Mouse (Mus musculus): ENCODE data around the gene Wars. TPM values are rescaled to one million over a fixed set of nuclear protein-coding genes. Genes with fewer than 3 reads are reported as not detected.

The Wars gene
- polyA plus RNA-seq, 1 experiment from 2014 or later = 25.6 TPM

GRCm38 (mm10) chr12:108834786-108835185 lies 59.2 kb downstream of the Wars start:
- peaks cover 6% of the 10 kb centered on the region; the same call in 1 of the 2 replicates for H3K27me3 ChIP-seq
- H3K4me1 ChIP-seq (replicated peaks) = peaks cover 44% of the 10 kb centered on the region
- no peaks in the 10 kb centered on the region for H3K36me3 ChIP-seq (replicated peaks)
- peak overlapping the region; percentile 61 for H3K9ac ChIP-seq
- H3K9me3 ChIP-seq (replicated peaks) = no peaks in the 10 kb centered on the region
- ATAC-seq (ENCODE audit: insufficient read depth) = no peak
- peak overlapping the region; percentile 99 for H3K4me2 ChIP-seq
- H3K4me3 ChIP-seq (replicated peaks) = peak overlapping the region; percentile 67
- H3K27ac ChIP-seq (replicated peaks) = no peak overlapping the region
- 50% methylated on average over 5 of the region's 5 CpGs for WGBS (ENCODE audit: insufficient replicate concordance)

GRCm38 (mm10) chr12:108834337-108834736 lies 59.6 kb downstream of the Wars start:
- H3K4me1 ChIP-seq (replicated peaks) = peaks cover 44% of the 10 kb centered on the region
- ATAC-seq (ENCODE audit: insufficient read depth) = no peak
- H3K27me3 ChIP-seq = peaks cover 6% of the 10 kb centered on the region; the same call in 1 of the 2 replicates
- H3K36me3 ChIP-seq (replicated peaks) = no peaks in the 10 kb centered on the region
- H3K4me3 ChIP-seq (replicated peaks) = no peak overlapping the region
- H3K9me3 ChIP-seq (replicated peaks) = no peaks in the 10 kb centered on the region
- no peak overlapping the region for H3K4me2 ChIP-seq
- WGBS (ENCODE audit: insufficient replicate concordance) = 76% methylated on average over 3 of the region's 3 CpGs
- no peak overlapping the region for H3K27ac ChIP-seq (replicated peaks)
- H3K9ac ChIP-seq = no peak overlapping the region

- H3K4me3 ChIP-seq (replicated peaks) = no peak overlapping the region
- no peak overlapping the region for H3K27ac ChIP-seq (replicated peaks)
- peaks cover under 1% of the 10 kb centered on the region; the same call in 1 of the 2 replicates for H3K36me3 ChIP-seq (replicated peaks)
- H3K9ac ChIP-seq = no peak overlapping the region
- WGBS (ENCODE audit: insufficient replicate concordance) = 74% methylated on average over 3 of the region's 3 CpGs
- peaks cover 43% of the 10 kb centered on the region for H3K4me1 ChIP-seq (replicated peaks)
- no peak overlapping the region for H3K4me2 ChIP-seq
- no peak for ATAC-seq (ENCODE audit: insufficient read depth)
- no peaks in the 10 kb centered on the region for H3K9me3 ChIP-seq (replicated peaks)
- peaks cover 6% of the 10 kb centered on the region; the same call in 1 of the 2 replicates for H3K27me3 ChIP-seq
These were observed 60.6 kb downstream of the Wars start for GRCm38 (mm10) chr12:108833408-108833807.

GRCm38 (mm10) chr12:108832851-108833250 lies 61.1 kb downstream of the Wars start:
- ATAC-seq (ENCODE audit: insufficient read depth) = no peak
- Histone ChIP-seq H3K27me3 (peaks cover 6% of the 10 kb centered on the region; the same call in 1 of the 2 replicates), H3K9ac (no peak overlapping the region), H3K36me3 (replicated peaks) (peaks cover 6% of the 10 kb centered on the region; the same call in 1 of the 2 replicates), H3K4me3 (replicated peaks) (no peak overlapping the region), H3K9me3 (replicated peaks) (no peaks in the 10 kb centered on the region), H3K4me1 (replicated peaks) (peaks cover 38% of the 10 kb centered on the region), H3K4me2 (no peak overlapping the region), H3K27ac (replicated peaks) (no peak overlapping the region)
- 77% methylated on average over 8 of the region's 8 CpGs for WGBS (ENCODE audit: insufficient replicate concordance)

- Histone ChIP-seq H3K4me3 (replicated peaks) (no peak overlapping the region), H3K9ac (no peak overlapping the region), H3K9me3 (replicated peaks) (no peaks in the 10 kb centered on the region), H3K27me3 (peaks cover 6% of the 10 kb centered on the region; the same call in 1 of the 2 replicates), H3K36me3 (replicated peaks) (peaks cover 12% of the 10 kb centered on the region; the same call in 1 of the 2 replicates), H3K27ac (replicated peaks) (no peak overlapping the region), H3K4me1 (replicated peaks) (peaks cover 31% of the 10 kb centered on the region), H3K4me2 (no peak overlapping the region)
- WGBS (ENCODE audit: insufficient replicate concordance) = 64% methylated on average over 9 of the region's 9 CpGs
- no peak for ATAC-seq (ENCODE audit: insufficient read depth)
These were observed 61.9 kb downstream of the Wars start for GRCm38 (mm10) chr12:108831966-108832643.

GRCm38 (mm10) chr12:108830358-108830757 lies 63.6 kb downstream of the Wars start:
- Histone ChIP-seq H3K9me3 (replicated peaks) (no peaks in the 10 kb centered on the region), H3K27ac (replicated peaks) (no peak overlapping the region)
- 77% methylated on average over 6 of the region's 6 CpGs for WGBS (ENCODE audit: insufficient replicate concordance)

GRCm38 (mm10) chr12:108829636-108830035 lies 64.3 kb downstream of the Wars start:
- Histone ChIP-seq H3K4me2 (no peak overlapping the region), H3K27ac (replicated peaks) (no peak overlapping the region), H3K9me3 (replicated peaks) (no peaks in the 10 kb centered on the region), H3K36me3 (replicated peaks) (peaks cover 21% of the 10 kb centered on the region; the same call in 1 of the 2 replicates), H3K27me3 (peaks cover 3% of the 10 kb centered on the region; the same call in 1 of the 2 replicates), H3K9ac (no peak overlapping the region), H3K4me1 (replicated peaks) (peaks cover 6% of the 10 kb centered on the region), H3K4me3 (replicated peaks) (no peak overlapping the region)
- 73% methylated on average over 5 of the region's 5 CpGs for WGBS (ENCODE audit: insufficient replicate concordance)
- no peak for ATAC-seq (ENCODE audit: insufficient read depth)

More at GRCm38 (mm10) chr12:108830358-108830757, 63.6 kb downstream of the Wars start:
- Histone ChIP-seq H3K4me2 (no peak overlapping the region), H3K9ac (no peak overlapping the region), H3K27me3 (peaks cover 6% of the 10 kb centered on the region; the same call in 1 of the 2 replicates), H3K4me3 (replicated peaks) (no peak overlapping the region), H3K4me1 (replicated peaks) (peaks cover 13% of the 10 kb centered on the region), H3K36me3 (replicated peaks) (peaks cover 21% of the 10 kb centered on the region; the same call in 1 of the 2 replicates)
- ATAC-seq (ENCODE audit: insufficient read depth) = no peak

- ATAC-seq (ENCODE audit: insufficient read depth) = no peak
- Histone ChIP-seq H3K27me3 (no peaks in the 10 kb centered on the region), H3K27ac (replicated peaks) (no peak overlapping the region), H3K4me1 (replicated peaks) (peaks cover 4% of the 10 kb centered on the region; the same call in 1 of the 2 replicates), H3K4me3 (replicated peaks) (no peak overlapping the region), H3K36me3 (replicated peaks) (peaks cover 21% of the 10 kb centered on the region; the same call in 1 of the 2 replicates), H3K4me2 (no peak overlapping the region), H3K9me3 (replicated peaks) (no peaks in the 10 kb centered on the region), H3K9ac (no peak overlapping the region)
- 90% methylated on average over 6 of the region's 6 CpGs for WGBS (ENCODE audit: insufficient replicate concordance)
These were observed 66.3 kb downstream of the Wars start for GRCm38 (mm10) chr12:108827641-108828040.

- Histone ChIP-seq H3K4me1 (replicated peaks) (no peaks in the 10 kb centered on the region), H3K36me3 (replicated peaks) (peaks cover 21% of the 10 kb centered on the region; the same call in 1 of the 2 replicates), H3K9me3 (replicated peaks) (no peaks in the 10 kb centered on the region), H3K4me2 (no peak overlapping the region), H3K27me3 (no peaks in the 10 kb centered on the region), H3K9ac (no peak overlapping the region), H3K27ac (replicated peaks) (no peak overlapping the region), H3K4me3 (replicated peaks) (no peak overlapping the region)
- ATAC-seq (ENCODE audit: insufficient read depth) = no peak
- WGBS (ENCODE audit: insufficient replicate concordance) = 89% methylated on average over 28 of the region's 28 CpGs
These were observed 66.9 kb downstream of the Wars start for GRCm38 (mm10) chr12:108826958-108827535.

- Histone ChIP-seq H3K4me3 (replicated peaks) (no peak overlapping the region), H3K27ac (replicated peaks) (no peak overlapping the region), H3K9me3 (replicated peaks) (no peaks in the 10 kb centered on the region), H3K9ac (no peak overlapping the region), H3K4me2 (no peak overlapping the region), H3K36me3 (replicated peaks) (peaks cover 21% of the 10 kb centered on the region; the same call in 1 of the 2 replicates), H3K4me1 (replicated peaks) (no peaks in the 10 kb centered on the region), H3K27me3 (no peaks in the 10 kb centered on the region)
- ATAC-seq (ENCODE audit: insufficient read depth) = no peak
- 89% methylated on average over 19 of the region's 19 CpGs for WGBS (ENCODE audit: insufficient replicate concordance)
These were observed 67.6 kb downstream of the Wars start for GRCm38 (mm10) chr12:108826282-108826957.

Data from liver, embryonic 15.5 days (tissue).